Mouse (Mus musculus) MEL (cell line): ENCODE measurements around the gene Taf6l. TPM values are rescaled to one million over a fixed set of nuclear protein-coding genes. Genes with fewer than 3 reads are reported as not detected.
A peak's percentile ranks its signal among the peaks of the same experiment; 100 is the strongest.

ENCODE experiments used
- DNase-seq: peaks from one replicate; pipeline ENCODE4 v3.0.0; 2011; ENCODE audit warnings: low read depth, low spot score
- H3K27ac ChIP-seq: 2 replicates; pipeline ENCODE4 v1.5.1; 2012; ENCODE audit warnings: low read depth, mild to moderate bottlenecking, control low read depth, low read length, moderate library complexity; ENCODE audit not compliant: control insufficient read depth
- H3K27me3 ChIP-seq, 2 experiments: fragments of 150-350 bp in 1 of 2; sonication (generic) in 1 of 2; 2 replicates each; pipeline ENCODE4 v1.6.1; 2012; ENCODE audit warnings: low read length in 2 of 2, mild to moderate bottlenecking in 2 of 2, improper control_type of control experiment in 1 of 2, moderate library complexity in 1 of 2; ENCODE audit not compliant: insufficient read depth in 2 of 2, control insufficient read depth in 1 of 2
- H3K36me3 ChIP-seq, 2 experiments: 2 replicates each; pipeline ENCODE4 v1.6.1; 2012 to 2014; ENCODE audit warnings: low read length in 2 of 2, improper control_type of control experiment in 1 of 2, inconsistent platforms in 1 of 2, mild to moderate bottlenecking in 1 of 2; ENCODE audit not compliant: insufficient read depth in 2 of 2, control insufficient read depth in 1 of 2
- H3K4me1 ChIP-seq, 2 experiments: fragments of 150-350 bp in 1 of 2; sonication (generic) in 1 of 2; 2 replicates each; pipeline ENCODE4 v1.6.1; 2012; ENCODE audit warnings: low read length in 2 of 2, improper control_type of control experiment in 1 of 2, mild to moderate bottlenecking in 1 of 2; ENCODE audit not compliant: insufficient read depth in 2 of 2, control insufficient read depth in 1 of 2
- H3K4me3 ChIP-seq, 2 experiments: fragments of 150-350 bp in 1 of 2; sonication (generic) in 1 of 2; 2 replicates each; pipeline ENCODE4 v1.5.1; 2012; ENCODE audit warnings: low read depth in 2 of 2, low read length in 2 of 2, mild to moderate bottlenecking in 2 of 2, moderate library complexity in 2 of 2, control low read depth in 1 of 2, improper control_type of control experiment in 1 of 2; ENCODE audit not compliant: control insufficient read depth in 1 of 2, insufficient read depth in 1 of 2
- H3K79me2 ChIP-seq: 2 replicates; pipeline ENCODE4 v1.6.1; 2012; ENCODE audit warnings: mild to moderate bottlenecking, low read length, moderate library complexity; ENCODE audit not compliant: control insufficient read depth, poor library complexity, insufficient read depth
- H3K9ac ChIP-seq: 2 replicates; pipeline ENCODE4 v1.6.1; 2012; ENCODE audit warnings: low read depth, mild to moderate bottlenecking, control low read depth, low read length, moderate library complexity; ENCODE audit not compliant: control insufficient read depth, poor library complexity, severe bottlenecking
- H3K9me3 ChIP-seq: fragments of 150-350 bp; sonication (generic); replicated peaks from 2 replicates; pipeline ENCODE4 v1.6.1; 2012; ENCODE audit warnings: mild to moderate bottlenecking, low read length, improper control_type of control experiment, moderate library complexity; ENCODE audit not compliant: insufficient read depth
- CHD1 ChIP-seq: IDR thresholded peaks from 2 replicates; pipeline ENCODE4 v1.6.1; 2012; ENCODE audit warnings: low read depth, mild to moderate bottlenecking, inconsistent platforms, low read length, improper control_type of control experiment
- CHD2 ChIP-seq: IDR thresholded peaks from 2 replicates; pipeline ENCODE4 v1.6.1; 2011; ENCODE audit warnings: low read length, improper control_type of control experiment
- CTCF ChIP-seq, 3 experiments: IDR thresholded peaks in 2 of 3; conservative IDR thresholded peaks in 1 of 3; 2 replicates each; pipeline ENCODE4 v1.5.1; 2011 to 2012; ENCODE audit warnings: low read length in 3 of 3, low read depth in 2 of 3, mild to moderate bottlenecking in 2 of 3, improper control_type of control experiment in 1 of 3, inconsistent platforms in 1 of 3, mixed read lengths in 1 of 3, moderate library complexity in 1 of 3; ENCODE audit not compliant: control insufficient read depth in 1 of 3, insufficient read depth in 1 of 3, poor library complexity in 1 of 3, severe bottlenecking in 1 of 3
- ELF1 ChIP-seq: IDR thresholded peaks from 2 replicates; pipeline ENCODE4 v1.6.1; 2014; ENCODE audit warnings: low read depth, mild to moderate bottlenecking, inconsistent platforms, low read length, improper control_type of control experiment, moderate library complexity
- ETS1 ChIP-seq: IDR thresholded peaks from 2 replicates; pipeline ENCODE4 v1.6.1; 2012; ENCODE audit warnings: low read depth, mild to moderate bottlenecking, inconsistent platforms, low read length, improper control_type of control experiment, moderate library complexity
- GABPA ChIP-seq: IDR thresholded peaks from 2 replicates; pipeline ENCODE4 v1.6.1; 2012; ENCODE audit warnings: low read depth, mild to moderate bottlenecking, inconsistent platforms, low read length, improper control_type of control experiment, moderate library complexity
- JUND ChIP-seq: IDR thresholded peaks from 2 replicates; pipeline ENCODE4 v1.6.1; 2011; ENCODE audit warnings: low read depth, mild to moderate bottlenecking, improper control_type of control experiment, low read length
- MAFK ChIP-seq: IDR thresholded peaks from 2 replicates; pipeline ENCODE4 v1.6.1; 2011; ENCODE audit warnings: low read depth, mild to moderate bottlenecking, low read length, improper control_type of control experiment, borderline replicate concordance
- MAX ChIP-seq: IDR thresholded peaks from 2 replicates; pipeline ENCODE4 v1.6.1; 2011; ENCODE audit warnings: low read length, improper control_type of control experiment
- MAZ ChIP-seq: IDR thresholded peaks from 2 replicates; pipeline ENCODE4 v1.6.1; 2012; ENCODE audit warnings: low read depth, mild to moderate bottlenecking, inconsistent platforms, low read length, improper control_type of control experiment
- MEF2A ChIP-seq: IDR thresholded peaks from 2 replicates; pipeline ENCODE4 v1.6.1; 2014; ENCODE audit warnings: low read depth, mild to moderate bottlenecking, inconsistent platforms, low read length, improper control_type of control experiment; ENCODE audit not compliant: poor library complexity, insufficient replicate concordance, severe bottlenecking; ENCODE audit errors: extremely low read depth
- MXI1 ChIP-seq: IDR thresholded peaks from 2 replicates; pipeline ENCODE4 v1.6.1; 2011; ENCODE audit warnings: mild to moderate bottlenecking, low read depth, low read length, improper control_type of control experiment
- NELFE ChIP-seq: IDR thresholded peaks from 2 replicates; pipeline ENCODE4 v1.6.1; 2011; ENCODE audit warnings: low read depth, low read length, improper control_type of control experiment
- NRF1 ChIP-seq: IDR thresholded peaks from 2 replicates; pipeline ENCODE4 v1.6.1; 2014; ENCODE audit warnings: low read depth, mild to moderate bottlenecking, inconsistent platforms, low read length, improper control_type of control experiment, moderate library complexity; ENCODE audit not compliant: poor library complexity, insufficient read depth, severe bottlenecking
- POLR2A ChIP-seq, 2 experiments: IDR thresholded peaks; 2 replicates each; pipeline ENCODE4 v1.6.1; 2011 to 2012; ENCODE audit warnings: low read length in 2 of 2, mild to moderate bottlenecking in 2 of 2, control low read depth in 1 of 2, improper control_type of control experiment in 1 of 2, low read depth in 1 of 2, moderate library complexity in 1 of 2; ENCODE audit not compliant: control insufficient read depth in 1 of 2, insufficient read depth in 1 of 2, poor library complexity in 1 of 2
- POLR2AphosphoS5 ChIP-seq: IDR thresholded peaks from 2 replicates; pipeline ENCODE4 v1.6.1; 2012; ENCODE audit warnings: low read depth, borderline replicate concordance, mild to moderate bottlenecking, inconsistent platforms, low read length, moderate library complexity, mixed read lengths
- RCOR1 ChIP-seq: IDR thresholded peaks from 2 replicates; pipeline ENCODE4 v1.6.1; 2012; ENCODE audit warnings: low read depth, mild to moderate bottlenecking, inconsistent platforms, low read length, improper control_type of control experiment
- SIN3A ChIP-seq: IDR thresholded peaks from 2 replicates; pipeline ENCODE4 v1.6.1; 2012; ENCODE audit warnings: low read length, improper control_type of control experiment, inconsistent platforms
- SMC3 ChIP-seq: IDR thresholded peaks from 2 replicates; pipeline ENCODE4 v1.6.1; 2011; ENCODE audit warnings: low read depth, low read length, improper control_type of control experiment
- TAL1 ChIP-seq: IDR thresholded peaks from 2 replicates; pipeline ENCODE4 v1.6.1; 2012; ENCODE audit warnings: mild to moderate bottlenecking, inconsistent platforms, low read length, moderate library complexity, mixed read lengths
- TBP ChIP-seq: IDR thresholded peaks from 2 replicates; pipeline ENCODE4 v1.8.0; 2011; ENCODE audit warnings: low read depth, low read length, improper control_type of control experiment
- UBTF ChIP-seq: IDR thresholded peaks from 2 replicates; pipeline ENCODE4 v1.6.1; 2012; ENCODE audit warnings: low read depth, mild to moderate bottlenecking, inconsistent platforms, low read length, improper control_type of control experiment, moderate library complexity, borderline replicate concordance; ENCODE audit not compliant: insufficient read depth
- USF1 ChIP-seq: IDR thresholded peaks from 2 replicates; pipeline ENCODE4 v1.6.1; 2014; ENCODE audit warnings: low read depth, mild to moderate bottlenecking, inconsistent platforms, low read length, improper control_type of control experiment, moderate library complexity
- USF2 ChIP-seq, 2 experiments: IDR thresholded peaks; 2 replicates each; pipeline ENCODE4 v1.6.1; 2011 to 2012; ENCODE audit warnings: improper control_type of control experiment in 2 of 2, low read length in 2 of 2, borderline replicate concordance in 1 of 2, inconsistent platforms in 1 of 2, low read depth in 1 of 2, mild to moderate bottlenecking in 1 of 2; ENCODE audit not compliant: insufficient read depth in 1 of 2
- ZC3H11A ChIP-seq: IDR thresholded peaks from 2 replicates; pipeline ENCODE4 v1.6.1; 2012; ENCODE audit warnings: low read depth, mild to moderate bottlenecking, inconsistent platforms, low read length, improper control_type of control experiment
- ZMIZ1 ChIP-seq: IDR thresholded peaks from 2 replicates; pipeline ENCODE4 v1.6.1; 2012; ENCODE audit warnings: low read depth, mild to moderate bottlenecking, inconsistent platforms, low read length, improper control_type of control experiment, moderate library complexity
- polyA plus RNA-seq, 2 experiments: library from polyadenylated mRNA; stranded (reverse) in 1 of 2; unstranded in 1 of 2; fragments of >175 nt in 1 of 2; fragments of >200 nt in 1 of 2; gene quantifications; 2 replicates each; pipeline versions ENCODE4 v1.2.1 to v1.2.4; 2012; ENCODE audit warnings: low replicate concordance in 2 of 2, low read depth in 1 of 2; ENCODE audit not compliant: insufficient read length in 2 of 2, insufficient read depth in 1 of 2, missing spikeins in 1 of 2
- total RNA-seq: library from RNA; depleted of rRNA; stranded (reverse); fragments of 300-350 nt; gene quantifications from 2 replicates; pipeline ENCODE4 v1.2.3, GENCODE M21; 2012

Taf6l gene
- total and polyA plus RNA-seq, 3 experiments, result 18.3 to 25.5 TPM; not detected in 1

- TF ChIP-seq UBTF, result no peak
- TF ChIP-seq SMC3, result no peak
- TF ChIP-seq MAFK, result no peak
- no peak for TF ChIP-seq JUND
- TF ChIP-seq RCOR1, result no peak
- TF ChIP-seq NELFE, result peak; percentile 99
- peak; percentile 5; the same call in 1 of the 2 replicates for TF ChIP-seq MAX
- peak; percentile 92 for TF ChIP-seq NRF1
- TF ChIP-seq TBP, result peak; percentile 96
- TF ChIP-seq MXI1, result peak; percentile 71; the same call in 1 of the 2 replicates
- no peak for TF ChIP-seq MEF2A
- TF ChIP-seq TAL1, result no peak
Measured at GRCm38 (mm10) chr19:8756635-8757387, 29.4 kb downstream of the Taf6l start, which contains the start of gene Nxf1 (continued).

- H3K9ac ChIP-seq, result peak overlapping the region; percentile 70
- H3K36me3 ChIP-seq, result peaks cover 5 to 26% of the 10 kb centered on the region in 2 experiments
Measured at GRCm38 (mm10) chr19:8755652-8756051, 30.6 kb downstream of the Taf6l start.

More at GRCm38 (mm10) chr19:8755652-8756051, 30.6 kb downstream of the Taf6l start:
- H3K4me3 ChIP-seq, result peak overlapping the region; percentile 10 to 87
- H3K4me1 ChIP-seq, result peaks cover 7 to 22% of the 10 kb centered on the region in 2 experiments; a peak in 3 of 4 replicates
- H3K9me3 ChIP-seq, result no peaks in the 10 kb centered on the region
- H3K27ac ChIP-seq, result no peak overlapping the region
- TF ChIP-seq TBP (no peak), CHD2 (no peak), CHD1 (no peak), CTCF (IDR thresholded peaks at IDR 0.05 in 2 of 3, conservative IDR thresholded peaks at IDR 0.05 in 1 of 3; ENCODE audit: control insufficient read depth in 1 of 3, insufficient read depth in 1 of 3, low read depth in 2 of 3, low read length in 3 of 3, poor library complexity in 1 of 3, severe bottlenecking in 1 of 3) (no peak), NRF1 (no peak), SMC3 (no peak), GABPA (no peak), MXI1 (no peak), ELF1 (no peak), SIN3A (no peak), ETS1 (no peak), POLR2AphosphoS5 (no peak), MAZ (no peak), JUND (no peak), ZC3H11A (no peak), RCOR1 (no peak), POLR2A (IDR thresholded peaks at IDR 0.05; ENCODE audit: control insufficient read depth in 1 of 2, insufficient read depth in 1 of 2, low read depth in 1 of 2, low read length in 2 of 2, poor library complexity in 1 of 2) (no peak), USF2 (IDR thresholded peaks at IDR 0.05; ENCODE audit: borderline replicate concordance in 1 of 2, insufficient read depth in 1 of 2, low read depth in 1 of 2, low read length in 2 of 2) (no peak), ZMIZ1 (no peak), USF1 (no peak)
- no peak for DNase-seq
- peaks cover 46% of the 10 kb centered on the region for H3K79me2 ChIP-seq
- no peaks in the 10 kb centered on the region for H3K27me3 ChIP-seq
